Mouse (Mus musculus) frontal cortex, adult (tissue): ENCODE measurements at regions not wholly inside any gene's neighbourhood (a gene's known extent, or its start where the extent isn't known, plus 50 kb on each side); places are given as distances from the start of the nearest gene placed in this dataset.
"Not testable (repeated sequence)": the region's sequence is repeated elsewhere in the genome, so short reads cannot be mapped to it uniquely, and the experiment has no call there.

Experiments
- ATAC-seq: cut with Nextera tagmentation; 2 replicates; pipeline ENCODE4 v1.9.2; 2017; ENCODE audit warnings: mild to moderate bottlenecking, moderate library complexity, mixed read lengths; ENCODE audit not compliant: low TSS enrichment

DNA sequence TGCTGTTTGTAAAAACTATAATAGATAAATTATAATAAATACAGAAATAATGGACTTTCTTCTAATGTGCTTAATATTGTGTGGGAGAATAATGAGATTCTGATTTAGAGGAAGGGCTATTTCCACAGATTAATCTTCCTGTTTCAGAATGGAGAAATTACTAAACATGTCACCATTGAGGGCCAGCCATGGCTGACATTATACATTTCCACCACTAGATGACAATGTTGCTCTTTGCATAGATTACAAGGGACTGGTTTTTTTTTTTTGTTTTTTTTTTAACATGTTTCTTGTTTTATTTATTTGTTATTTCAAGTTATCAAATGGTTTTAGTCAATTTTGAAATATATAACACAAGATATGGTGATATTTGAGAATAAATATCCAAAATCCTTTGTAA is 435.6 kb upstream of the Klhl1 start:
- ATAC-seq, result no peak; the same call in 1 of the 2 replicates

DNA sequence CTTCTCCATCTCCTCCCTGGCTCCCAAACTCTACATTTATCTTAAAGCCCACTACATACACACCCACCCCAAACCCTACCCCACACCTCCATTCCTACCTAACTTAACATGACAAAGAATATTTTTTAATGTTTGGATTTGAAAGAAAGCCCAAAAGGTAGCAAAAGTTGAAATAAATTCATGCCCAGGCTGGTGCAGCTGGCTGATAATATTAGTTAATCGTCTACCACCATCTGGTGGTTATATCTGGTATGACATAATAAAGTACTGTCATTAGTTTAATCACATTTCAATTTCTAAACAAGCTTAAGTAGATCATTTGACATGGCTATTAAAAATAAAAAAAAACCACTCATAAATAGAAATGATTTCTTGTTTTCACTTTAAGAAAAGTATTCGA is 389.8 kb upstream of the Klhl1 start:
- ATAC-seq, result no peak

DNA sequence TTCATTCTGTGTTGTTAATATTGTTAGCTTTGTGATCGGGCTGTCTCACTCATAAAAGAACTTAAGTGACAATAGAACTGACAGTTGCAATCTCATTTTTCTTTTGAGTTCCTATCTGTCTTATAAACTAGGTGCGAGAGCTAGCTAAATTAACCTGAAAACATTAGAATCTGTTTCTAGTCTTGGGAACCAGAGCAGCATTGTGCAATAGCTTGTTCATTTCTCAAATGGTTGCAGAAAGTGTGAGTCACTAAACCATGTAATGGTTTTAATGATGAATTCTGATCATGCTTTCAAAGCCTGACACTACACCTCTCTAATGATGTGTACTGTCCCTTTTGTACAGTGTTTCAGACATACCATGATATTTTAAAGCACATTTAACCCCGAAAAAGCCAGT is 360.8 kb upstream of the Klhl1 start:
- ATAC-seq, result no peak

DNA sequence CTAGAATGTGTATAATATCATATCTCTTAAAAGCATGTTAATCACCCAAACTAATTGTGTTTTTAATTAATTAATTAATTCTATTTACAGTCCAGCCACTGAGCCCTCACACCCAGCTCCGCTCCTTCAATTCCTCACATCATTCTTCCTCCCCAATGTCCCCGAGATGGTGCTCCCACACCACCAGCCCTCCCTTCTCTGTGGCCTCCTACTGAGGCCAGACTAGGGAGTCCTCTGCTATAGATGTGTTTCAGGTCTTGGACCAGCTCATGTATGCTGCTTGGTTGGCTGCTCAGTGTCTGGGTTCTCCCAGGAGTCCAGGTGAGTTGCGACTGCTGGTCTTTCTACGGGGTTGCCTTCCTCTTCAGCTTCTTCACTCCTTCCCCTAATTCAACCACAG is 353.1 kb upstream of the Klhl1 start:
- no peak for ATAC-seq

DNA sequence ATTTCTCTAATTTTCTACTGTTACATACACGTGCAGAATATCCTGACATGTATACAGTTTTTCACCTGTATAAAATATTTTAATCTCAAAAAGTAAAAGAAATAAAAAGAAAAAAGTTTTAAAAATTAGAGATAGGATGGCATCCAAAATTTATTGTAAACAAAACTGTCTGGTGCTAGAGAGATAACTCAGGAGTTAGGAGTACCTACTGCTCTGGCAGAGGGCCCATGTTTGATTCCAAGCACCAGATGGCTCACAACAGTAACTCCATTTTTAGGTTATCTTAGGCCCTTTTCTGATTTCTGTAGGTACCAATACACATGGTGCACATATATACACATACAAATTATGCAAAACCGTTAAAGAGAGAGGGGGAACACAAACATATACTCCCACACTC is 320.0 kb upstream of the Klhl1 start:
- ATAC-seq, result no peak

DNA sequence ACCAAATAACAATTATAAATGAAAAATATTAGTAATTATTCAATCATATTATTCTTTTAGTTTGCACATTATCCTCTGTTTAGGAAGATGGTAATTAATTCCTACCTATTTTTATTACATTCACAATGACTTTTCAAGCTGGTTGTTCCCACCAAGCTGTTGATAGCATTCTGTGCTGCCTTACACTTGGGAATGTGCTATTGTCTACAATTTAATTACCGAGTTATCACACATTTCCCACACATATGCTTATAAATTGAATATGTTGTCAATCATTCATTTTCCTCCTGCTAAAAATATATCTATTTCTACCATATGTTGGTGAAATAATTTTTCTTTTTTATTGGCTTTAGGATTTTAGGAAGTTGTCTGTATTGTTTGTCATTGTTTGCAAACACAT is 306.2 kb upstream of the Klhl1 start:
- ATAC-seq, result no peak

DNA sequence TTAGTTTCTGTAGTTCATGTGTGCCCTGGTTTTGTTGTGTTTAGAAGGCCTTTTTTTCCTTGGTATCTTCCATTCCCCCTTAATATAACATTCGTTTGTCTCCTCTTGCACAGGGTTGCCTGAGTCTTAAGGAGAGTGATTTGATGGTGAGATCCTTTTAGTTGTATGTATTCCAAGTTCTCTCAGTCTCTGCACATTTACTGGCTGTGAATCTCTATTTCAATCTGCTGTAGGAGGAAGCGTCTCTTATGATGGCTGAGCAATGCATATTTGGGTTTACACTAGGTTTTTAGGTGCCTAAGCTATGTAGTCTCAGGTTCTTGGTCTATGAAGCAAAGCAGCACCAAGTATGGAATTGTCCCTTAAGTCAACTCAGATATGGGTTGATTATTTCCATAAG is 296.8 kb upstream of the Klhl1 start:
- peak; percentile 97 for ATAC-seq

DNA sequence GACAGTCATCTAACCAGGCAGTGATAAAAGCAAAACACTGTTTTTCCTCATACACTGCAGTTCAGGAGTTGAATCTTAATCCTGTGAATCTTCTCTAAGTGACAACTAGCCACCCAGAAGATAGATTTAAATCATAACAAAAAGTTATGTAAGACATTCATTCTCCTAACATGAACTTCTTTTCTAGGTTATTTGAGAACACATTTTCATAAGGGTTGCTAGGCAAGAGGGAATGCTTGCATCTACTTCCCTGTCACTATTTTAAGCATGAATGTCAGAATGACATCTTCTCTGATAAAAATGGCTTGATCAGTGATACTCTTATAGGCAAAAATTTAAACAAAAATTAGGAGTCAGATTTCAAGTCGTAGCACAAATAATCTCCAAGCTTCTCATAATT is 286.4 kb upstream of the Klhl1 start:
- peak; percentile 98 for ATAC-seq

DNA sequence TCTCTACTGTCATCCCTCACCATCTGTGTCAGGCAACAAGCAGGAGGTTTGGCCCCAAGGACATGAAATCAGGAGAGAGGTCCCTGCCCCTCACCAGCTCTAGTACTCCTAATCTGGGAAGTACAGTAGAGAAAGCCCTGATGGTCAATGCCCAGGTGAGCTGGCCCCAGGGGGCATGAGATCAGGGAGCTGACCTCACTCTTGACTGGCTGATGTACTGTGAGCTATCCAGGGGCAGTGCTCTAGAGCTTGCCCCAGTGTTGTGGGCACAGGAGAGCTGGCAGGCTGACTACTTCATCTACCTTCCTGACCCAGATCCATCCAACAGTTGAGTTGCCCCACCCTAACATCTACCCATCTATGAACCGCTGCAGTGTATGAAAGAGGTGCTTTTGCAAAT is 275.9 kb upstream of the Klhl1 start:
- ATAC-seq, result no peak

DNA sequence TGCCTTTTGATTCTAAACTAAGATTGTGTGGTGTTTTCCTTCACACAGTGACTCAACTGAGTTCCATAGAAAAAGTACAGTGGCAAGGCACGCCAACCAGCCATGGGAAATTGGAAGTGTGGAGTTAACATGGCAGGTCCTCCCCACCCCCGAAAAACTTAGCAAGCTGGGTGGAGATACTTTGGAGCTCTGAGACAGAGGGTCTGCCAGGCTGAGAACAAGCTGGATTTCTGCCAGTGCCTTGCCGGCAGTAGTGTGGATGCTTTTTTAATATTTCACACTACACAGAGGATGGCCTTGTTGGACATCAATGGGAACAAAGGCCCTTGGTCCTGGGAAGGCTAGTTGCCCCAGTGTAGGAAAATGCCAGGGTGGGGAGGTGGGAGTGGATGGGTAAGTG is 269.0 kb upstream of the Klhl1 start:
- no peak for ATAC-seq

DNA sequence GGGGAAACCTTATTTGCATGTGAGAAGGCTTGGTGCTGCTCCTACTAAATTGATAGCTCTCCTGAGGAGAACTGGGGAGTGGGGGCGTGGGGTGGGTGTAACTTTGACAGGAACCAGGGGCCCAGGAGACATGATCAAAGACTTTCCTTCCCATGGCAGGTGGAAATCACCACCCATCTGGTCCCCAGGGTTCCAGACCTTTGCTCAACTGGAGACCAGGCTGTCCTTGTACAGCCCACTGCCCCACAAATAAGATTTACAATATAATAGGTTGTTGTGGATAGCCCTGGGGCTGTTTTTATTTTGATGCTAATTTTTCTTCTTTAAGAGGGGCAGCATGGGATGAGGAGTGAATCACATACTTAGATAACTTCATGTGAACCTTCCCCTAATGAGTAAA is 268.4 kb upstream of the Klhl1 start:
- no peak for ATAC-seq

DNA sequence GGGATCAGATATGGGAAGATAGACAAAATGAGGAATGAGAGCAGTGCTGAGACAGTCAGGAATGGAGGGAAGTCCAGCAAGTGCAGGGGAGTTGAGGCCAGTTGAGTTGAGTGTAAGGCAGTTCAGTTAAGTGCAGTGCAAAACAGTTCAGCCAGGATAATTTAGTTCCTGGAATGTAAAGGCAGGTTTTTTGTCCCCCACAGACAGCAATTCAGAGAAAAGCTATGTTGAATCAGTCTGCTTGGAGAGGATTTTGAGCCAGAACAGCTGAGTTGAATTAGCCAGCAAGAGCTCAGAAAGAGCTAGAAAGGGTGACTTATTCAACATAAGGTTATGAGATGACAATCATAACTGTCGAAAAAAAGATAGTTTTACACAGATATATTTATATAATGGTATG is 256.9 kb upstream of the Klhl1 start:
- ATAC-seq, result no peak

DNA sequence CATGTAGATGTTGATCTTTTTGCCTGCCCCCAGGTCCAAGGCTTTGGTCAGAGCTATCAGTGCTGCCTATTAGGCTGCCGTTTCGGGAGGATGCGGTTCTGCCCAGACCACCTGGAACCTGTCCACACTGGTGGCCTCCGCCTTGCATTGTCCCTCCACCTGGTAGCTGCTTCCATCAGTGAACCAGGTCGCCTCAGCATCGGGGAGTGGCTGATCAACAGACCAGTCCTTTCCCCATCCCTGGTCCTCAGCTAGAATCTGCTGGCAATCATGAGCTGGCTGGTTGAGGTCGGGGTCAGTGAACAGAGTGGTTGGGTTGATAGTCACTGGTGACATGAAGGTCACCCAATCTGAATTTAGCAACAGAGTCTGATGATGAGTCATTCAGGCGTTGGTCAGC is 241.7 kb upstream of the Klhl1 start:
- no peak for ATAC-seq

DNA sequence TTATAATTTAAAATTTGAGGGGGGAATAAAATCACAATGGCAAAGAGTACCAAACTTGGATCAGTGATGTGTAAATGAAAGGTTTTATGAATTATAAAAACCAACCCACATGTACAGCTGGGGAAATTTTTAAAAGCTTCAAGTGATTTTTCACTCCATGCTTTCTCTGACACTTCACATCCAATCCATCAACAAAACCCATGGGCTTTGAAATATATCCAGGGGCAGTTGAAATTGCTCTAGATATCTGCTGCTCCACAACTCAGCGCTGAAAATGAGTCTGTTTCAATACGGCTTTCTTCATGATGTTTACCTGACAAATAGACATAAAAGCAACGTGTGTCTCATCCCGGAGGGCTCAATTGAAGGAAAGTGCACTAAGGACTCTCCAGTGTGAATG is 214.3 kb upstream of the Klhl1 start:
- no peak for ATAC-seq

DNA sequence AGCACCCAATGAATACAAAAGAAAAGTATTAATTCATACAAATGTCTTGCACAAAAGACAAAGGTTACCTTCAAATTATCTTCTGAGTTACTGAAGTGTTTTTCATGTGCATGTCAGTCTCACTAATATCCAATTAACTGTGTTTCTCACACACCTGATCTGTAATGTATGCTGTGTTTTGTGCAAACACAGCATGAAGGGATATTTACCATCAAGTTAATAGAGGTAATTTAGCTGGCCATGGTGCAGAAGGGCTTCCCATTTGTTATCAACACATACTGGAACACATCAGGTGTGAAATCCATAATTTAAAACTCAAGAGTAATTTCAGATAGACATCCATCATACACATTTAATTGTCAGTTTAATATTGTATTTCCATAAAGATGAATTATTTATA is 178.2 kb upstream of the Klhl1 start:
- no peak for ATAC-seq

DNA sequence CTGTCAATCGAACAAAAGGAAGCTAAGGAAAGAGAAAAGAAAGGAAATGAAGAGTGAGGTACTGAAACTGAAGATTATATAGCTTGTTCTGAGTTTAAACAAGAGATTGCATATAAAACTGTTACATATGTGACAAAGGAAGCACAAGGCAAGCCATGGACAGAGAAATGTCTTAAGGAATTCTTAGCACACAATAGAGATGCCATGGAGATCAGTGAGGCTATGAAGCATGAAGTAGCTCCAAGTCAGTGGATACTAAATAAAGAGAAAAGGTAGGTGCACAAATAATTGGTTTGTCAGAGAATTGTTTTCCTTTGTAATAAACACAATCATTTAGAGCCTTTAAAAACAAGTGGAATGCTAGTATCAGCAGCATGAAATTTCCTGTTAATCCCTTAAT is 172.0 kb upstream of the Klhl1 start:
- ATAC-seq, result no peak

DNA sequence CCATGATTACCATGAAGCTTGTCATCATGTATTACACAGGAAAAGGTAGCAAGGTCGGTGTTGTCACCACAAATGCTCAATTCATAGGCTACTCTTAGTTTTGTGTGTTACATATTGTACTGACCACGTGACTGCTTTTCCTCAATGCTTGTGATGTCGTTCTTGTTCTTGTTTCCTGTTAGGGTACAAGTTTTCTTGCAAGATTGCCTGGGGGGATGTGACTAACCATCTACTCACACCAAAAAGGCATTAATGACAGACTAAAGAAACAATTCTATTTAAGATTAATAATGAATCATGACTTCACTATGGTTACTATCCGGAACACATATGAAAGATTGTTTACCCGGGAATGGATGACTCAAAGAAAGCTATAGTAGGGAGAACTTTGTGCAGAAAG is 165.0 kb upstream of the Klhl1 start:
- no peak for ATAC-seq

DNA sequence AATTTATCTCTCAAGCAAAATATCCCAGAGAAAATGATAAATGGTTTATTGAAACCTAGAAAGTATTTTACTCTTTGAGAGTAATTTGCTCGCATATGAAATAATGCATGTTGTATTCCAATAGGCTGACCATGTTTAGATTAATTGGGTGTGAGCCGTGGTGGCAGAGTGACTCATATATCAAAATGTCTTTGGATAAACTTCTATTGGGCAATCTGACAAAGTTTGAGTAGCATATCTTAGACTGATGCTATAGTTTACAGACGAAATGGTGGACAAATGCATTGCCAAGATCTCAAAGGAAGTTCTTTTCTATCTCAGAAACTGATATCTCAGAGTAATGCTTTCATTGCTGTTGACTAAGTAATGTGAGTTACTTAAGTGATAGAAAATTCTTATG is 162.8 kb upstream of the Klhl1 start:
- no peak for ATAC-seq

DNA sequence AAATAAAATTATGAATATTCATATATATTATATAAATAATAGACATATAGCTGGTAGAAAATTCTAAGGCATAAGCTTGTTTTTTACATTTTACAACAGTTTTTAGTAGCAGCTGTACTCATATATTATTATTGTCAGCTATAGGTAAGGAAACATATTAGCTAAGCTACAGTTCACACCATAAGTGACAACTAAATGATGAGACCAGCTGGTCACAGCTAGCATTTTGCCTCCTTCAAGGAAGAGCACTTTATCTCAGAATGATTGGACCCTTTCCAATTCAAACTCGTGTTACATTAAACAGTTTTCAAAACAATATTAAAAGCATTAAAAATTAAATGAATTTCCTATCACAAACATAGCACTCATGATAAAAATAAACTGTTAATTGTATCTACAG is 157.3 kb upstream of the Klhl1 start:
- ATAC-seq, result no peak

DNA sequence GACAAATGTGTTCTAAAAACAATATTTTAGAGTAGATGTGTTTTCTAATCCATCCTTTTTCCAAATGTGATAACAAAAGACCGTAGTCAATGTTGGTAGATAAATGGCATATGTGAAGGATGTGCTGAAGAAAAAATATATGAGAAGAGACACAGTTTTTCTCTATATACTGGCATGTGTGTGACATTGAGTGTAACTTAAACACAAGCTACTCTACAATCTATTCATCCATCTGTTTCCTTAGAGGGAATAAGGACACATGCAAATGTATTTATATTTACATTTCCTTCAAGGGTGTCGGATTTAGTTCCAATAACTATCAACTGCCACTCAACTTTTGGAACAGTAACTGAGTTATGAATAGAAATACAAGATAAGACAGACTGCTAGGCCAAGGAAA is 149.7 kb upstream of the Klhl1 start:
- no peak for ATAC-seq

DNA sequence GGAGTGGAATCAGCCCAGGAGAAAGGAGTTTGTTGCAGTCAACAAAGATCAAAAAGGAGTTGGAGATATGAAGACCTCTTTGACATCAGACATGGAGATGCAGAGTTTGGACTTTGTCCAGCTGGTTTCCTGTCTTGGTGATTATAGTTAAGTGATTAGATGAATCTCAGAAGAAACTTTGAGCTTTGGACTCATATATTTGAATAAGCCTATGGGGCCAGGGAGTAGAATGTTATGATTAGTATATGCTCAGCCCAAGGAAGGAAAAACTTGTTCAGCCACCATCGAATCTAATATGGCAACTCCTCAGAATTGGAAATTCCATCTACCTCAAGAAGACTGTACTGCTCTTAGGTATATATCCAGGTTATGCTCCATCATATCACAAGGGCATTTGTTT is 137.6 kb upstream of the Klhl1 start:
- ATAC-seq, result no peak

DNA sequence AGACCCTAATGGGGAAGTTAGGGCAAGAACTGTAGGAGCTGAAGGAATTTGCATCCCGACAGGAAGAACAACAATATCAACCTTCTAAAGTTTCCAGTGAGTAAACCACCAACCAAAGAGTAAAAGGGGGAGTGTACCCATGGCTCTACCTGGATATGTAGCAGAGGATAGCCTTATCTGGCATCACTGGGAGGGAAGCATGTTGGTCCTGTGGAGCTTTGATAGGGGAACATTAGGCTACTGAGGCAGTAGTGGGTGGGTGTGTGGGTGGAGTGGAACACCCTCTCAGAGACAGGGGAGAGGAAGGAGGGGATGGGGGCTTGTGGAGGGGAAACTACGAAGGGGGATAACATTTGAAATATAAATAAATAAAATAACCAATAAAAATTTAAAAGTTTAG is 111.4 kb upstream of the Klhl1 start:
- ATAC-seq, result no peak

DNA sequence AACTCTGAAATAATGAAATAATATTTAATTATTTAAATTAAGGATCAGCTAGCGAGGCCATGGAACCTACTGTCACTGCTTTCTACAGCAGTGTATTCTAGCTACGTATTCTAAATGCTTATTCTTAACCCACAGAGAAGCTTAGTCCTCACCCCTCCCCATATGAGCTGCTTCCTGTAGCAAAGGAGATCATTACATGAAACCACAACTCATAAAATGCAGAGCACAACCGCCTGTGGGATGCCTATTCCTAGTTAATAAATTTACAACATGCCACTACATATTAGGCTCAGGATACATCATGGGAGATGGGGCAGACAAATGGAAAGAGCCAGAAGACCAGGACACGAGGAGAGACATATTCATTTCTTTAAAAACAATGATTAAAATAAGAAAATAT is 87.8 kb upstream of the Klhl1 start:
- ATAC-seq, result no peak

DNA sequence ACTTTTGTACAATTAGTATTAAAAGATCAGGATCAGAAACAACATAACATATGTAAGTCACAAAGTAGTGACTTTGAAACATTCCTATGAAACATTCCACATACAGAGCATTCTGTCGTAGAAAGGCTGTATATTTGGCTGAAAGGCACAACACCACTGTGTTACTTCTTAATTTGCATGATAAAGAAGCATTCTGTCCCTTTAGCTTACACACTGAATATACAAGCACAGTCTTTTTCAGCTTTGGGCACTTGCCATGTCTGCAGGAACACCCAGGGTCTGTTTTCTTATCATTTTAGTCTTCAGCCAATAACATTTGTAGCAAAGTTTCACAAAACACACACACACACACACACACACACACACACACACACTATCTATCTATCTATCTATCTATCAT is 82.2 kb upstream of the Klhl1 start:
- ATAC-seq, result not testable (repeated sequence)

DNA sequence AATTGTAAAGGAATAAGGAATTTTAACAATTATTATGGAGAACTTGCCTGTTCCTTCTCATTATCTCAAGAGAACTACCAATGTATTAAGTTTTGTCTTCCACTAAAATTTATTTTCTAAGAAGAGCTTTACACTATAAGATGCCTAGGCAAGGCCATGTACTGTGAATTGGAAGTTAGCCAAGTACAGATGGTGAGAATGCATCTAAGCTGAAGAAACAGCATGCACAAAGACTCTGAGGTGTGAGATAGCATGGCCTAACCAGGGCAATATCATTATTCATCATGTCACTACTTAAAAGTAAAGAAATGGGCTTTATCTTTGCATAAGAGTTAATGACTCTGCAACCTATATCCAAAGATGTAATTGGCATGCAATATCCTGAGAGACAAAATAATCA is 73.1 kb upstream of the Klhl1 start:
- no peak for ATAC-seq
